Mouse (Mus musculus) bone marrow macrophage, adult 2 months (primary cell): ENCODE measurements at regions not wholly inside any gene's neighbourhood (a gene's known extent, or its start where the extent isn't known, plus 50 kb on each side); places are given as distances from the start of the nearest gene placed in this dataset.

Experiments used
- H3K27ac ChIP-seq: 2 replicates; pipeline ENCODE4 v1.5.1; 2012; ENCODE audit warnings: low read depth, low read length; ENCODE audit not compliant: insufficient read depth
- H3K4me1 ChIP-seq: 2 replicates; pipeline ENCODE4 v1.6.1; 2012; ENCODE audit warnings: low read length; ENCODE audit not compliant: control insufficient read depth, insufficient read depth
- H3K4me3 ChIP-seq: 2 replicates; pipeline ENCODE4 v1.5.1; 2012; ENCODE audit warnings: mild to moderate bottlenecking, low read length, moderate library complexity; ENCODE audit not compliant: insufficient read depth
- CTCF ChIP-seq: IDR thresholded peaks from 2 replicates; pipeline ENCODE4 v1.5.1; 2012; ENCODE audit warnings: low read depth, mild to moderate bottlenecking, low read length, moderate library complexity
- POLR2A ChIP-seq: IDR thresholded peaks from 2 replicates; pipeline ENCODE4 v1.6.1; 2012; ENCODE audit warnings: mild to moderate bottlenecking, low read depth, low read length, borderline replicate concordance

- H3K4me1 ChIP-seq, result peaks cover 5% of the 10 kb centered on the region
- no peak overlapping the region for H3K4me3 ChIP-seq
- H3K27ac ChIP-seq, result no peak overlapping the region
- no peak for TF ChIP-seq POLR2A
- TF ChIP-seq CTCF, result no peak
These were observed 59.2 kb upstream of the Rap2b start for GRCm38 (mm10) chr3:61302214-61302613.

GRCm38 (mm10) chr3:61303485-61303884 is 58.0 kb upstream of the Rap2b start:
- Histone ChIP-seq H3K4me1 (peaks cover 8% of the 10 kb centered on the region), H3K4me3 (no peak overlapping the region), H3K27ac (no peak overlapping the region)
- TF ChIP-seq CTCF (no peak), POLR2A (no peak)

- TF ChIP-seq CTCF, result no peak
- TF ChIP-seq POLR2A, result no peak
- H3K4me1 ChIP-seq, result peaks cover 22% of the 10 kb centered on the region
- no peak overlapping the region for H3K4me3 ChIP-seq
These were observed 55.1 kb upstream of the Rap2b start for GRCm38 (mm10) chr3:61306306-61306705.

GRCm38 (mm10) chr3:61308764-61309163 is 52.7 kb upstream of the Rap2b start:
- H3K27ac ChIP-seq, result no peak overlapping the region
- TF ChIP-seq POLR2A (no peak), CTCF (no peak)
- H3K4me3 ChIP-seq, result no peak overlapping the region
- H3K4me1 ChIP-seq, result peaks cover 23% of the 10 kb centered on the region

More at GRCm38 (mm10) chr3:61306306-61306705, 55.1 kb upstream of the Rap2b start:
- H3K27ac ChIP-seq, result no peak overlapping the region

GRCm38 (mm10) chr3:61309197-61309596 is 52.2 kb upstream of the Rap2b start:
- Histone ChIP-seq H3K4me1 (peaks cover 23% of the 10 kb centered on the region), H3K27ac (no peak overlapping the region), H3K4me3 (no peak overlapping the region)
- TF ChIP-seq POLR2A (no peak), CTCF (no peak)
